Mouse (Mus musculus) bone marrow, adult 2 months (tissue): ENCODE results near the gene Ugt1a5. TPM values are rescaled to one million over a fixed set of nuclear protein-coding genes. Genes with fewer than 3 reads are reported as not detected.
"Not testable (repeated sequence)": the region's sequence is repeated elsewhere in the genome, so short reads cannot be mapped to it uniquely, and the experiment has no call there.

Source experiments
- H3K27ac ChIP-seq: fragments of 200-500 bp; 2 replicates; pipeline ENCODE4 v1.5.1; 2012; ENCODE audit warnings: low read depth, mild to moderate bottlenecking, control low read depth, inconsistent platforms, low read length; ENCODE audit not compliant: control insufficient read depth, poor library complexity, insufficient read depth
- H3K4me1 ChIP-seq: fragments of 200-500 bp; 2 replicates; pipeline ENCODE4 v1.6.1; 2011; ENCODE audit warnings: low read length; ENCODE audit not compliant: control insufficient read depth, insufficient read depth
- H3K4me3 ChIP-seq: fragments of 200-500 bp; replicated peaks from 2 replicates; pipeline ENCODE3; 2011; ENCODE audit warnings: mild to moderate bottlenecking, low read depth, low read length, control low read depth; ENCODE audit not compliant: control insufficient read depth
- CTCF ChIP-seq: fragments of 200-500 bp; IDR thresholded peaks from 2 replicates; pipeline ENCODE4 v1.5.1; 2011; ENCODE audit warnings: low read length, control low read depth; ENCODE audit not compliant: control insufficient read depth, insufficient read depth
- POLR2A ChIP-seq: fragments of 200-500 bp; IDR thresholded peaks from 2 replicates; pipeline ENCODE4 v1.6.1; 2011; ENCODE audit warnings: low read depth, mild to moderate bottlenecking, control low read depth, low read length, borderline replicate concordance; ENCODE audit not compliant: control insufficient read depth
- WGBS: fragments of 180-500 bp; shearing (Covaris S2); methylation state at CpG from one replicate; pipeline ENCODE4 v1.1.7; 2018; 5-methylcytosine and 5-hydroxymethylcytosine counted together
- polyA plus RNA-seq: library from polyadenylated mRNA; stranded (reverse); fragments of >200 nt; gene quantifications from 2 replicates; pipeline ENCODE4 v1.2.4, GENCODE M21; 2011; ENCODE audit warnings: low replicate concordance; ENCODE audit not compliant: missing spikeins, insufficient read depth, insufficient read length

Gene Ugt1a5
- polyA plus RNA-seq, 1 experiment, result 4.0 TPM

GRCm38 (mm10) chr1:88137264-88137663 is 28.5 kb upstream of the Ugt1a5 start:
- 76% methylated on average over 3 of the region's 3 CpGs for WGBS

GRCm38 (mm10) chr1:88138145-88138544 is 27.7 kb upstream of the Ugt1a5 start:
- Histone ChIP-seq H3K27ac (no peak overlapping the region), H3K4me3 (no peak overlapping the region), H3K4me1 (peaks cover 1% of the 10 kb centered on the region)
- 79% methylated on average over 1 of the region's 1 CpGs for WGBS
- TF ChIP-seq POLR2A (no peak), CTCF (no peak)

More at GRCm38 (mm10) chr1:88137264-88137663, 28.5 kb upstream of the Ugt1a5 start:
- Histone ChIP-seq H3K4me3 (no peak overlapping the region), H3K4me1 (peaks cover 1% of the 10 kb centered on the region), H3K27ac (no peak overlapping the region)
- TF ChIP-seq CTCF (no peak), POLR2A (no peak)

- not testable (repeated sequence) for H3K4me3 ChIP-seq, H3K4me1 ChIP-seq, H3K27ac ChIP-seq
- 29% methylated on average over 1 of the region's 1 CpGs for WGBS
Observed at GRCm38 (mm10) chr1:88140492-88140891, 25.3 kb upstream of the Ugt1a5 start.

GRCm38 (mm10) chr1:88143966-88144675 is 21.7 kb upstream of the Ugt1a5 start:
- not testable (repeated sequence) for H3K27ac ChIP-seq, H3K4me1 ChIP-seq, H3K4me3 ChIP-seq
- TF ChIP-seq CTCF, result peak; percentile 65
- WGBS, result 18% methylated on average over 5 of the region's 5 CpGs

- not testable (repeated sequence) for H3K27ac ChIP-seq, H3K4me3 ChIP-seq, H3K4me1 ChIP-seq
- WGBS, result 75% methylated on average over 2 of the region's 2 CpGs
Observed at GRCm38 (mm10) chr1:88145278-88145677, 20.5 kb upstream of the Ugt1a5 start.

GRCm38 (mm10) chr1:88150133-88150532 is 15.7 kb upstream of the Ugt1a5 start:
- not testable (repeated sequence) for H3K4me1 ChIP-seq, H3K4me3 ChIP-seq, H3K27ac ChIP-seq
- 86% methylated on average over 2 of the region's 2 CpGs for WGBS

- WGBS, result 19% methylated on average over 2 of the region's 2 CpGs
Observed at GRCm38 (mm10) chr1:88158430-88158829, 7.4 kb upstream of the Ugt1a5 start.

GRCm38 (mm10) chr1:88172190-88172589 is 6.4 kb downstream of the Ugt1a5 start:
- not testable (repeated sequence) for H3K4me1 ChIP-seq, H3K4me3 ChIP-seq, H3K27ac ChIP-seq
- 75% methylated on average over 7 of the region's 7 CpGs for WGBS

More at GRCm38 (mm10) chr1:88158430-88158829, 7.4 kb upstream of the Ugt1a5 start:
- H3K27ac ChIP-seq, result no peak overlapping the region
- H3K4me1 ChIP-seq, result no peaks in the 10 kb centered on the region
- no peak overlapping the region for H3K4me3 ChIP-seq
- TF ChIP-seq POLR2A (no peak), CTCF (no peak)

- Histone ChIP-seq H3K4me1 (no peaks in the 10 kb centered on the region), H3K27ac (no peak overlapping the region), H3K4me3 (no peak overlapping the region)
- 70% methylated on average over 1 of the region's 1 CpGs for WGBS
- TF ChIP-seq POLR2A, result no peak
- no peak for TF ChIP-seq CTCF
Observed at GRCm38 (mm10) chr1:88179657-88180056, 13.8 kb downstream of the Ugt1a5 start.
